Mouse (Mus musculus) bone marrow, adult 2 months (tissue): ENCODE measurements around the gene Syce2.

Source experiments
- CTCF ChIP-seq: fragments of 200-500 bp; IDR thresholded peaks from 2 replicates; pipeline ENCODE4 v1.5.1; 2011; ENCODE audit warnings: low read length, control low read depth; ENCODE audit not compliant: control insufficient read depth, insufficient read depth
- POLR2A ChIP-seq: fragments of 200-500 bp; IDR thresholded peaks from 2 replicates; pipeline ENCODE4 v1.6.1; 2011; ENCODE audit warnings: low read depth, mild to moderate bottlenecking, control low read depth, low read length, borderline replicate concordance; ENCODE audit not compliant: control insufficient read depth

DNA sequence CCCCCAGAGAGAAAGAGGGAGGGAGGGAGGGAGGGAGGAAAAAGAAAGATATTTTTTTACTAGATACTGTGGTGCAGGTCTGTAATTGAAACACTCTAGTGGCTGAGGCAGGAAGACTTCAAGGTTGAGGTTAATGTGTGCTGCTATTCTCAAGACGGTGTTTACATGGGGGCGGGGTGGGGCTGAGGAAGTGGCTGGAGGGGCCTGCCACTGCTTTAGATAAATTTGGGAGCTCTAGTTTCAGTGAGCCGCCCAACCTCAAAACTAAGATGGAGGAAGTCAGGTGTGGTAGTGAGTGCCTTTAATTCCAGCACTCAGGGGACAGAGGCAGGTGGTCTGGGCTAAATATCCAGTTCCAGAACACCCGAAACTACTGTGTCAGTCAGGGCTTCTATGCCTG, 46.3 kb upstream of the Syce2 start:
- TF ChIP-seq CTCF (no peak), POLR2A (no peak)
